Mouse (Mus musculus) adrenal gland, postnatal 14 days (tissue): ENCODE results near the gene Galnt2. TPM values are rescaled to one million over a fixed set of nuclear protein-coding genes. Genes with fewer than 3 reads are reported as not detected.

Experiments used
- DNase-seq: peaks from one replicate; pipeline ENCODE4 v3.0.0; 2021; ENCODE audit warnings: mixed read lengths
- total RNA-seq: library from RNA; stranded (reverse); gene quantifications from 2 replicates; pipeline ENCODE4 v1.2.3, GENCODE M21; 2021

The Galnt2 gene
- total RNA-seq, 1 experiment from 2014 or later, result 45.4 TPM

DNA sequence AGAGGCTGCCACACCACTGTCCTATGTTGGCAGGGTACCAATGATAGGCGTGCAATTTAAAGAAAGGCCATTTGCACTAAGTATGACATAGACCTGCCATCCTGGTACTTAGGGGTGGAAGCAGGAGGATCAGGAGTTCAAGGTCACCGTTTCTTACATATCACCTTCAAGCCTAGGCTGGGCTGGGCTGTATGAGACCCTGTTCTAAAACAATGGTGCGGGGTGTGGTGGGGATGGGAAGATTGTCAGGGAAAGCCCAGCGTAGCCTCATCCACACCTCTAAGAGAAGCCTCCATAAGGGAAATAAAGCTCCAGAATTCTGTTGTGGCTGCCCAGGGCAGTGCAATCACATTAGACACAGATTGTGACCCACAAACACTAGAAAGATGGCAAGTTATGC lies 4.3 kb downstream of the Galnt2 start:
- DNase-seq, result no peak

DNA sequence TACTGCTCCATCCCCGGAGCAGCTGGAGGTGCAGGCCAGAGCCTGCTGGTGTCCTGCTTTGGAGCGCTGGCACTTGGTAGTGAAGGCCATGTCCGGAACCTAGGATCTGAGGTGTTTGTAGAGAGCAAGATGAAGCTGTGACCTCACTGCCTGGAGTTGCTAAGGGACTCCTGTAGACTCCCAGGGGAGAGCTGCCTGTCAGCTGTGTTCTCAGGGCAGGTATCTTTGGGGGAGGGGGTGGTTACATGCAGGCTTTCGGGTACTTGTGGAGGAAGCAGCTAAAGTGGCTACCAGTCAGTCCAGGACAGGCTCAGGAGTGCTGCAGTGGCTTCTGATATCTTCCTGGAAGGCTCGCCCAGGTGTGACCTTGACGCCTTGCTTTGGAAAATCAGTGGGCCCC lies 8.2 kb downstream of the Galnt2 start:
- no peak for DNase-seq

DNA sequence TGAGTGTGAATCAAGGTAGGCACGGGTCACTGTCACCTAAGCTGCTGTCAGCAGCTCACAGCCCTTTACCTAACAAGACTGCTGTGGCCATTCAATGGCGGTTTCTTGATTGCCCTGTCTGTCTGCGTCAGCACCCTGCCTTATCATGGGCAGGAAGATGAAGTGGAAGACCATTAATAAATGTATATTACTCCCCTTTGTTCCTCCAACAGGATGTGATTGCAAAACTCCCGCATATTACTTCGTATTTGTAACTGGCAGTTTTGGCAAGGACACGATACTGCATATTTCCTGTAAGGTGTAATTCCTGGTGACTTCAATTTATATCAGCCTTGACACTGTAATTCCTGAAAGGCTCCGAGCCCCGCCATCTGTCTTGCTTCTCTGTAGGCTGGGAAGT lies 9.7 kb downstream of the Galnt2 start:
- no peak for DNase-seq

DNA sequence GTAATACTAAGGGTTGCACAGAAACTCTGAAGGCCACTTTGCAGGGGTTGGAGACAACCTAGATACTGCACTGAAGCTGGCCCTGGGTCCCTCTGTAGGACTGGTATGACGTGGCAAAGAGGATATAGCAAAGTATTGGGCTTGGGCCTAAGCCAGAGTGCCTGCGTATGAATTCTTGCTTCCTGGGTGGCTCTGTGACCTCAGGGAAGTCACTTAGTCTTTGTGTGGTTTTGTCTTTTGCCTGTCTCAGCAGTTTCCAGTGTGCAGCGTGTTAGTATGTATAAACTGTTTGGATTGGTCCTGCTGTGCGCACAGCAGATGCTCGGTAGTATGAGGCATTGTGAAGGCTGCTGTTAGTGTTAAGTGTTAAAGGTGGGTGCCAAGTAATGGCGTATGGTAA lies 11.0 kb downstream of the Galnt2 start:
- no peak for DNase-seq

DNA sequence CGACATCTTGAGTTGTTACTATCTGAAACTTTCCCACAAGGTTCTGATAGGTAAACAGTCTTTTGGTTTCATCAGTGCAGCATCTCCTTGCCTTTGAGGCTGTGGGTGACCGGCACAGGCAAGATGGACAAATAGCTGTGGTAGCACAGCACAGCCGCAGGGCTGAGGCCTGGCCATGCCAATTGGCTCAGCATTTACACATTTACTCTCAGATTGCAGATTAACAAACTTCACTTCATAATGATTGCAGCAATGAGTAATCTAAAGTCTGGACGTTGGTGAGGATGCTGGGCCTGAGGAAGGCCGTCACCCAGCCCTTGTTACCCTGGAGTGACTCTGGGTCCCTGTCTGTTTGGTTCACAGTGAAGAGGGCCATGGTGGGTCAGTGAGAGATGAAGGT lies 11.7 kb downstream of the Galnt2 start:
- DNase-seq, result no peak

DNA sequence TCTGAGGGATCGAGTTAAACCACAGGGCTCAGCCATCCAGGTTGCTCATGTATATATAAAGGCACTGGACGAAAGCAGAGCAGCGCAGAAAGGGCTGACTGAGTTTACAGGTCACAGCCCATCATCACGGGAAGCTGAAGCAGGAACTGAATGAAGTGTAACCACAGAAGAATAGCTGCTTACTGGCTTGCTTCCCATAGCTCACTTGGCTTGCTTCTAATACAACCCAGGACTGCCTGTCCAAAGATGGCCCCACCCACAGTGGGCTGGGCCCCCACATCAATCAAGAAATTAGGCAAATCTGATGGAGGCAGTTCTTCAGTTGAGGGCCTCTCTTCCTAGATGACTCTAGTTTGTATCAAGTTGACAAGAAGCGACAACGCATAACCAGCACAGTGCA lies 16.4 kb downstream of the Galnt2 start:
- DNase-seq, result no peak

DNA sequence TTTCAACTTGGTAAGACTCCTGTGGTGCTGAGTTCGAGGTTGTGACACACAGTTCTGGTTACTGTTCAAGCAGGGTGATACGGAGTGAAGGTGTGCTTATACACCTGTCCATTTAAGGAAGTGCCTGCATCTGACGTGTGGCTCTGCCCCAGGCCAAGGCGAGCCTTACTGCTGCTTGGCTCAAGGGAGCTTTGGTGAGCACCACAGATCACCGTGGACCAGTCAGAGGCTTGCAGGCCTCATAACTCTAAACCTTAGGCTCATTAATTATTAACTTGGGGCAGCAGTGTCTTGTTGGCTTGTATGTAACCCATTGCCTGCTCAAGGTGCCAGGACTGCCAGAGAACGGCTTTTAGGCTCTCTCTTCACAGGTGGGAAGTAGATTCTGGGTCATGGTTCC lies 17.5 kb downstream of the Galnt2 start:
- DNase-seq, result no peak

DNA sequence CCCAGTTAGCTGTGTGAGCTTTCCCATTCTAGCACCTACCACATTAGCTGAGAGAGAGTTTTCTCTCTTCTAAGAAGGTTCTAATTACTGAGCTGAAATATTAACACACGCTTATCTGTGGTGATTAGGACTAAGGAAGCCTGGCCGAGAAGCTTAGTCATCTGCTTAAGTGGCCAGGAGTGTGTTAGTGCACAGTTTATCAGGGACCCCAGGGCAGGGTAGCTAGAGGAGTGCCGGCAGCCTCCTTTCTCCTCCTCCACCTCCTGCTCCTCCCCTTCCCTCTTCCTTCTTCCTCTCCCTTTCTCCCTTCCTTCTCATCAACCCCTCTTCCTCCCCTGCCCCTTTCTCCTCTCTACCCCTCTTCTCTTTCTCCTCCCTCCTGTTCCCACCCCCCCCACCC lies 19.1 kb downstream of the Galnt2 start:
- DNase-seq, result no peak

DNA sequence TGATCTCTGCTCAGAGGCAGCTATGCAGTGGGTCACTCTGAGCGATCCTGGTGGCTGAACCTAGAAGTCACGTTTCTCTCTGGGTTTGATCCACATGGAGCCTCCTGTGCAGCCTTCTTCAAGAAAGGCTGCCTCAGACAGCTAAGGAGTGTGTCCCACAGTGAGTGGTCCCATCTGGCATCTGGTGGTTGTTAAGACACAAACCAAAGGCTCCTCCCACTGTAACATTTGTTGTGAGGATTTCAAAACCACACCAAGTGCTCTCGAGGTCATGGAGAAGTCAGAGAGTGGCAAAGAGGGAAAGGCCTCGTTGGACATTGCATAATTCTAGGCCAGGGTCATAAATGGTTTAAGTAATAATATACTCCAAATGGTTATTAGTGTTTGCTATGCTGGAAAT lies 19.6 kb downstream of the Galnt2 start:
- peak; percentile 53 for DNase-seq

DNA sequence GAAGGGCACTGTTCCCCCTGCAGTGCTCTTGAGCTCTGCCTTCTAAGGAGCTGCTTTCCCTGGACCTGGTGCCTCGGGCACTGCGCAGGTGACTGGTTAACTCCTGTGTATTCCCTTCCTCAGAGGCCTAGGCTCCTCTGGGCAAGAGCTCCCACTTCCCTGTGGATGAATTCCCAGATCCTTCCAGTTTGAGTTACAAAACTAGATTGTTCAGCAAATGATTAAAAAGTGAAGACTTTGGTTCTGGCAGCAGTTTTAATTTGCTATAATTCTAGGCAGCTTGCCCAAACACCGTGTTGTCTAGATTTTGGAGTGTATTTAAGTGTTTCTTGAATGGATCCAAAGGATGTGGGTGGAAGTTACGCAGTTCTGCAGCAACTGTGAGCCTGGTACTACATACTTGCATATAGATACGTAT lies 21.4 kb downstream of the Galnt2 start:
- no peak for DNase-seq

DNA sequence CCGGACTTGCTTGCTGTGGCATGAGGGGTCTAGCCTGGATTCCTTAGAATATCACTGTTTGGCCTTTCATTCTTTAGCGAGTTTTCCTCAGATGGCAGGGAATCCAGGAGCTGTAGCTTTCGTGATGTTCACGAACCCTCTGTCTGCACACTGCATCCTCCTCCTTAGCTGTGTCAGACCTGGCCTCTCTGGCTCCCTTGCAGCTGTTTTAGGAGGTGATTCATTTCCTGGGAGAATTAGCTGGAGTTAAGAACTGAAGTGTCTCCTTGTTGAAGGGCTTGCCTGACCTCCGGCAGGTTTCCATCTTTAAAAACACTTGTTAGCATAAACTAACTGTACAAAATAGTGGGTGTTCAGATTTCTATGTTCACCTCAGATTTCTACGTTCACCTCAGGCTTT lies 22.7 kb downstream of the Galnt2 start:
- DNase-seq, result no peak

DNA sequence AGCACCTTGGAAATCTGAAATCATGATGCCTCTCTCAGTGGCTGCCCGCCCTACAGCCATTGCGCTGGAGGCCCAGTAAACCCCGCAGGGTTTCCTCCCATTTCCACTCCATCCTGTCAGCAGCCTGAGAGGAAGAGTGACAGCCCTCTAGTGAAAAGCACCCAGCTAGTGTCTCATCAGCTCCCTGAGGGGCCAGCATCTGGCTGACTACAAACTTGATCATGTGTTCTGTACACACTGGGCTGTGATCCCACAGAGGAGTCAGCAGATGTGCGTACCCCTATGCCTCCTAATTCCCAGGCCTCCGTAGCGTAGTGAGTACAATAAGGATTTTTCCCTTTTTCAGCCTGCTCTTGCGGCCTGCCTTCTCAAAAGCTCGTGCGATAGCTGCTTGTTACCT lies 25.6 kb downstream of the Galnt2 start:
- no peak for DNase-seq

DNA sequence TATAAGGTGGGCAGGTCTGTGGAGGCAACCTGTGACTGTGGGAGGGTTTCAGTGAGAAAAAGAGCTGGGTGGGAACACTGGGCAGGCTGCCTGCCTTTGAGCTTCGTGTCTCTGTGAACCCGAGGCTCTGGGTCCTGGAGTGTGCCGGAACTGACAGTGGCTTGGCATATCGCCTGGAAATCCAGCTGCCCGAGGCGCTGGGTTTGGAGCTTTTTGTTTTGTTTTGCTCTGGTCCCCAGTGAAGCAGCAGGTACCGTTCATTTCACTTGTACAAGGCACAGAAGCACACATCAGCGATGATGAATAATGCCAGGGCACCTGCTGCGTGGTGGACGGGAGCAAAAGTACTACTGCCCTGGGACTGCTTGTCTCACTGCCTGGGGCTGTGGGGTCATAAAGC lies 26.2 kb downstream of the Galnt2 start:
- peak; percentile 85 for DNase-seq

DNA sequence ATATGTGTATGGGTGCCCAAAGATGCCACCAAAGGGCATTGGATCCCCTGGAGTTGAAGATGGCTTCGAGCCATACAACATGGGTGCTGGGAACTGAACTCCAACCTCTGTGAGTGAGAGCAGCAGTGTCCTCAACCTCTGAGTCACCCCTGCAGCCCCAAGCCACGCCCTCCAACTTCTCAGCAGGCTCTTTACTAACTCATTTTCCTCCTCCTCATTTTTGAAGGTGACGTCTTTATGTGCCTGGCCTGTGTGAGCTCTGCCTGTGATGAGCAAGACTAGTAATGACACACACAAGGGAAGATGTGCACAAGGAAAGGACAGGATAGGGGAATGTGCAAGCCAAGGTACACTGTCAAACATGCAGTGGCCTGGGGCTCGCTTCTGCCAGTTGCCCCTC lies 28.0 kb downstream of the Galnt2 start:
- DNase-seq, result no peak

DNA sequence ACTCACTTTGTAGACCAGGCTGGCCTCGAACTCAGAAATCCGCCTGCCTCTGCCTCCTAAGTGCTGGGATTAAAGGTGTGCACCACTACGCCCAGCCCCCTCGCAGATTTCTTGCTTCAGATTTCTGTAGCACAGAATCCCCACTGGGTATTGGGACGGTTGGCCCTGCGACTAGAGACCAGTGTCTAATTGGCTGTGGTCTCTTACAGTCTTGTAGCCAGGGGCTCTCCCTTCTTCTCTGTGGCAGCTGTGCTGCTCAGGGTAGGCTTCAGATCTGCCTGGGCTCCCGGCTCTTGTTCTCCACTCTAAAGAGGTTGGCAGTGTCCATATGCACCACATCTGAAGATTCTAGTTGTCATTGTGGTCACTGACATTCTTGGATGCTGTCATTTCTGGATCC lies 28.7 kb downstream of the Galnt2 start:
- DNase-seq, result no peak

DNA sequence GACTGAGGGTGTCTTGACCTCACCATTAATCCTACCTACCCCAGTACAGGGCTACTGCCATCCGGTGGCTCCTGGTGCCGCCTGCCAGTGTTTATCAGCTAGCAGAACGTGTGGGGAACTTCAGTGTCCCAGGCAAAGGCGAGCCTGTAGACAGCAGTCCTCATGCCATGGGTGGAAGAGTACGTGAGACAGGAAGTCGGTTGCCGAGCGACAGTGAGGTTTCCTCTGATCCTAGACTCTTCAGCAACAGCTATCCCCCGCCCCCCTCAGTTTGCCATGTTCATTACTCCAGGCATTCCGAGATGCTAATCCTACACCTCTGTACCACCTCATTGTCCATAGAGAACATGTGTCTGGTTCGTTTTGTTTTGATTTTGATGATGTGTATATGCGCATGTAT lies 29.2 kb downstream of the Galnt2 start:
- no peak for DNase-seq

DNA sequence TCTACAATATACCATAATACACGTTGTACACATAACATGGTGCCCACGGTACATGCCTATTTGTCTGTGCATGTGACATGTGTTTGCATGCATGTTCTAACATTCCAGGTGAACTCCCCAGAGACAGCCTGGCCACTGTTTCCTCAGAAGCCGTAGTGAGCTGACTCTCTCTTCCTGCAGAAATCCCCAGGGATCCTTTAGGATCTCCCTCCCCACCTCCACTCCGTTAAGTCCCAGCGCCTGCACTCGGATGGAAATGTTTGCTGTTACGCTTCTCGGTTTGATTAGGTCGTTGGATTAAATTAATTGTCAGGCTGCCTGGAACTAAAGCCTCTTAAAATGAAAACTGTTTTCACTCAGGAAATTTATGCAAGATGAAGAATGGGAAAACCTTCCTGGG lies 31.9 kb downstream of the Galnt2 start:
- DNase-seq, result no peak

DNA sequence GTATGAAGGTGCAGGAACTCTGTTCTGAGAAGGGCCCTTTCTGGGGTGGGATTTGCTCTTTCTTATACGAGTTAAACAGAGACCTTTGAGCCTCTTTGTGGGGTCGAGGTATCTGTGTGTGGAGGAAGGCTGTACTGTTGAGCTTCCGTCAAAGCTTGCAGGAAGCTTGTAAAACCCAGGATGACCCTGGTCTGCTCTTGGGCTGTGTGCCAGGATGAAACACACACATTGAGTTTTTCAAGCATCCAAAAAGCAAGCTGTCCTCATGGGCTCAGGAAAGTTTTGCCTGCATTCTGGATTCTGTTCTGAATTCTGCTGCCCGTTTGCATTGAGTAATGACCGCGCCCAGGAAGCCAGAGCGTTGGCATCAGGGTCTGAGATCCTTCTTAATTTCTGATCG lies 32.8 kb downstream of the Galnt2 start:
- DNase-seq, result peak; percentile 70

DNA sequence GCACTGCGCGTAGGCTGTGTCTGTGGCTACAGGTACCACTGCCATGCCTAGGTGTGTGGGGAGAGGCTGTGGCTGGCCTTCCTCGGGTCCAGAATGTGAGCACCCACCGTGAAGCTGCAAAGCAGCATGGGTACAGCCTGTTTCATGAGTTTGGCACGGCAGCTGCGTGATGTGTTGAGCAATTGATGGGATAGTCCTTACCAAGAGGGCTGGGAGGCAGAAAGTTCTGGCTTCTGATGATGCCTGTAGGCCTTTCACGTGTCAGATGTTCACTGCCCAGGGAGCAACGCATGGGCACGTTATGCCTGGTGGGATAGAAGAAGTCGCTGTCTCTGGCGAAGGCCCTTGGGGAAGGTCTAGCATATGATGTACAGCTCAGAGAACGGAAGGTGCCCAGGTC lies 33.5 kb downstream of the Galnt2 start:
- no peak for DNase-seq

DNA sequence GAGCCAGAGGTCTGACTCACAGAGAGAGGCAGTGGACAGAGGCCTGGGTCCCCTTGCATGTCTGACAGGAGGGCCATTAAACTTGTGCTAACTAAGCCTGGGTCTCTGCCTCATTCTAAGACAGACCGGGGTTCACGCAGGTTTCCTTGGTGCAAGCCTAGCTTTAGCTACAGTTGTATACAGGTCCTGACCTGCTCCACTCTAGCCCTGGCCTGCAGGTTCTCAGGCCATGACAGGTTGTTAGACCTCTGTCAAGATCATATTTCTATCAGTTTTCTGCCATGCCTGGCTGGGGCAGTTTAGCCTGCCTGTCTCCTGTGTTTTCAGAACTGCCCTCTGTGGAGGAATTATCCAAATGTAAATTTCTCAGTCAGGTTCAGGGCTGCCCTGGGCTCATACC lies 33.9 kb downstream of the Galnt2 start:
- no peak for DNase-seq

DNA sequence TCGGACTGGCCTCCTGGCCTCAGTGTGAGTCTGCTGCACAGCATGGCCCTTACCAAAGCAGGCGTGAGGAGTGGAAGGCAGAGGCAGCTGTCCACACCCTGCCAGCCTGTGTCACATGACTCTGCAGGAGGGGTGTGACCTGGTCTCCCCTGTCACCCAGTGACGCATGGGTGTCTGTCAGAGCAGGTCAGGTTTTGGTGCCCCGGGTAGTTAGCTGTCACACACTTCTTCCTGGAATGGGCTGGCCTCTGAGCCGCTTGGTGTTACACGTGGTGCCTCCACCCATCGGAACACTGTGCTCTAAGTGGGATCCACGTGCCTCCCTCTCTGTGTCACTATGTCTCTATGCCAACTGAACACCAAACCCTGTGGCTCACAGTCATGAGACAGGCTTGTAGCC lies 34.6 kb downstream of the Galnt2 start:
- peak; percentile 53 for DNase-seq

DNA sequence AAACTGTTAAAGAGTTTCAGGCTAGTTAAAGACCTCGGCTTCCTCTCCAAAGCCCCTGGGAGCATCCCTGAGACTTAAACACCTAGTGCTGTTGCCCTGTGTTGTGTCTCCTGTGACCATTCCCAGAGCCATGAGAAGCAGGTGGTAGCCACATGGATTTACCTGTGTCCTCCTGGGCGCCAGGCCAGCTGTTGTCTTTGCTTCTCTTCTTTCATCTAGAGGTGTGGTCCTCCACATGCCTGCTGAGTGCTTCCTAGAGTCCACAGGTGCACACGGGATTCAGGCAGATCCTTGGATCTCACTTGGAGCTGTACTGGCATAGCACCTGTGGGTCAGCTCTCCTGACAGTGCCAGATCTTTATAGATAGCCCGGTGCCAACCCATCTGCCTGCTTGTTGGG lies 36.0 kb downstream of the Galnt2 start:
- DNase-seq, result no peak

DNA sequence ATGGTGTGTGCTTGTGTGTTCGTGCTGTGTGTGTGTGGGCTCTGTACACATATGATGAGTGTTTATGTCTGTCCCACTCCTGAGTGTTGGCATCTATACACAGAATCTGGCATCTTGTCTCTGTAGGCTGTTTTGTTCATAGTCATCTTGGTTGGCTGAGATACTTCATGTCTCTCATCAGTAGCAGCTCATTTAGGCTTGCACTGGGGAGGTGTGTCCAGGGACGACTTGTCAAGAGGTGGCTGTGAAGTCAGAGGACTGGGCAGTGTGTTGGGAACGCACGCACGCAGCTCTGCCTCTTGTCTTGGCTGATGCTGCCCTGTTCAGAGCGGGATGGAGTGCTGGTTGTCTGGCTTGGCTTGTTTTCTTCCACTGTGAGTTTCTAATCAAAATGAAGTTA lies 39.3 kb downstream of the Galnt2 start:
- DNase-seq, result no peak

DNA sequence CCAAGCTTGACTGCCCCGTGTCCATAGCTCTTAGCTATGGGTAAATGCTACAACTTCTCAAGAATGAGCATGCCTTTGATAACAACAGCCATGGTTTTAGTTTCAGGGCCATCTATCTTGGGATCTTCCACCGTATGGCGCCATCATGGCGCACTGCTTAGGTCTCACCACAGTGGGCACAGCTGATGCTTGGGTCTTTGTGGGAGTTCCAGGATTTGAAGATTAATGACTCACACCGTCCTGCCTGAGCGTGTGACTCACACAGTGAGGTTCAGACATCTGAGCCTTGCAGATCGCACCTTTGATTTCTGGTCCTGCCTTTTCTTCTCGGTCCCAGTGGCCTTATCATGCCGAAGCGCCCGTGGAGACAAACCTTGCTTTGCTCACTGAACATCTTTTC lies 39.7 kb downstream of the Galnt2 start:
- DNase-seq, result no peak

DNA sequence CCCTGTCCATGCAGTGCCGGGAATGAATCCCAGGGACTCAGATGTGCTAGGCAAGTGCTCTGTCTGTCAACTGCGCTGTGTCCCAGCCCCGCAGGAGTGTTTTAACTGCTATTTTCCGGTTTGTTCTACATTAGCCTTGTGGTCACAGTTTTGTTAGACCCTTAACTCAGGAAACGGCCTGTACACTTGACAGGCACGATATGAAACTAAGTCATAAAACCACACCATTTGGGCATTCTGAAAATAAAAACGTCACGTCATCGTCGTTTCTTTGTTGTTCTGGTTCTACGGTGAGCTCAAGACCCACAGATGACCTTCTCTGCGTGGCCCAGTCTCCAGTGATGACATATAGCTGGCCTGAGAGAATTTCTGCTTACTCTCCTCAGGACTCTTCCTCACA lies 40.3 kb downstream of the Galnt2 start:
- no peak for DNase-seq

DNA sequence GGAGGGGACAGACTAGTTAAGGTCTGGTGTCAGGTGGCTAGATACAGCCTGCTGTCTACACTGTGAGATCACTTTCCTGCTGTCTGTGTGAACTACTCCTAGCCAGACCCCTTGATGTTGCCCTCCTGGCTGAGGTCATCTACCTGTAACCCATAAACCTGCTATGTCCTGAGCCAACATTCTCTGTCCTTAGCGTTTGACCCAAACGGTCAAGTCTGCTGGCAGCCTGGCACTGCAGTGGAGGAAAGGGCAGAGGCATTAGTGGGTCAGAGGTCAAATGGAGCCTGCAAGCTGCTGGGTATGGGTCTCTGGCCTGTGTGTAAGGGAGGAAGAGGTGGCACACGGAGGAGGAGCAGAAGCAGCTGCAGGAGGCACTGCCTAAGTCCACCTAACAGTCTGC lies 41.6 kb downstream of the Galnt2 start:
- peak; percentile 43 for DNase-seq
